In genomic region chr1:177795421-177796192, GRCm38 (mm10) we compare ENCODE assay signal across 8 mouse cellular contexts. TPM values are rescaled to one million over a fixed set of nuclear protein-coding genes. Genes with fewer than 3 reads are reported as not detected.
DNase-seq lines count a peak whose midpoint lies in the region; TF ChIP-seq lines count a peak whose summit lies in the region.

No protein-coding gene starts in this region.

- peaks cover 6% of the 10 kb centered on the region for H3K4me1 ChIP-seq in liver, adult 2 months (ENCODE audit: control insufficient read depth, insufficient read depth, low read length)
- peaks cover 34% of the 10 kb centered on the region for H3K4me1 ChIP-seq in forebrain, embryonic 10.5 days

- peak overlapping the region; percentile 93 for H3K4me3 ChIP-seq in liver, adult 2 months (ENCODE audit: insufficient read depth, low read depth, low read length)
- H3K4me3 ChIP-seq in forebrain, embryonic 10.5 days: peak overlapping the region; percentile 91

- no peaks in the 10 kb centered on the region for H3K9me3 ChIP-seq in forebrain, embryonic 10.5 days

- H3K36me3 ChIP-seq in liver, adult 2 months (ENCODE audit: control insufficient read depth, insufficient read depth, low read length): no peaks in the 10 kb centered on the region
- H3K36me3 ChIP-seq in forebrain, embryonic 10.5 days (replicated peaks): no peaks in the 10 kb centered on the region; the same call in 1 of the 2 replicates

- TF ChIP-seq CTCF in liver, adult 2 months (IDR thresholded peaks at IDR 0.05; ENCODE audit: low read depth, low read length): no peak

- peak overlapping the region; percentile 94 for H3K27ac ChIP-seq in liver, adult 2 months (replicated peaks; ENCODE audit: insufficient read depth, low read depth, low read length)
- peak overlapping the region; percentile 95 for H3K27ac ChIP-seq in forebrain, embryonic 10.5 days

- H3K27me3 ChIP-seq in liver, adult 2 months (ENCODE audit: control insufficient read depth, insufficient read depth, low read length): no peaks in the 10 kb centered on the region
- no peaks in the 10 kb centered on the region for H3K27me3 ChIP-seq in forebrain, embryonic 10.5 days (ENCODE audit: poor library complexity, severe bottlenecking)

- peak overlapping the region; percentile 98 for H3K9ac ChIP-seq in liver, adult 2 months (ENCODE audit: low read depth, low read length)

- H3K79me2 ChIP-seq in liver, adult 2 months (ENCODE audit: control insufficient read depth, insufficient read depth, low read length): peaks cover 12% of the 10 kb centered on the region; the same call in 1 of the 2 replicates

- no peak for TF ChIP-seq POLR2A in liver, adult 2 months (IDR thresholded peaks at IDR 0.05; ENCODE audit: extremely low read depth, insufficient read depth, low read length)

- under 1% methylated on average over 41 of the region's 41 CpGs for WGBS in liver, adult 2 months
- under 1% methylated on average over 41 of the region's 41 CpGs for WGBS in forebrain, embryonic 10.5 days

- peak; percentile 38 for DNase-seq in liver, adult 2 months (ENCODE audit: extremely low read depth, low read depth, low spot score)
- DNase-seq in liver: no peak
- DNase-seq in T-cell, adult 2 months (ENCODE audit: low spot score): peak; percentile 1
- no peak for DNase-seq in forebrain, embryonic 10.5 days (ENCODE audit: extremely low spot score, low spot score)
- DNase-seq in induced T-regulatory cell, adult 2 months (ENCODE audit: low read depth): peak; percentile 70
- DNase-seq in lung, postnatal 10 days: peak; percentile 51
- peak; percentile 57 for DNase-seq in right cerebral cortex, postnatal 4 days
- no peak for DNase-seq in thymus, adult 18-20 months

RNA-seq across cellular contexts. Expression of gene Adss, which starts 0.7 kb away (rescaled TPM):
- 32.2 and 43.2 TPM in 2 replicates for total RNA-seq in liver, adult 2 months (2014; rRNA removed)
- 11.1 and 11.4 TPM in 2 replicates for polyA plus RNA-seq in liver, adult 2 months (2012; rRNA removed)
- 50.8 and 54.2 TPM in 2 replicates for polyA plus RNA-seq in forebrain, embryonic 10.5 days (2016; fragmentation: Nextera tagmentation; extraction: Ambion mirVana)

Comparison
In these comparisons a context has a peak if more than half of its experiments do, and no peak if none do; other contexts are left out.
1. DNase-seq: peak in liver, adult 2 months (single experiment), T-cell, adult 2 months (single experiment), induced T-regulatory cell, adult 2 months (single experiment), lung, postnatal 10 days (single experiment) and right cerebral cortex, postnatal 4 days (single experiment); none in liver (single experiment), forebrain, embryonic 10.5 days (single experiment) and thymus, adult 18-20 months (0 of 2).